Mouse (Mus musculus) lung, embryonic 14.5 days (tissue): ENCODE results near the gene Gm10974. TPM values are rescaled to one million over a fixed set of nuclear protein-coding genes. Genes with fewer than 3 reads are reported as not detected.

Experiments
- ATAC-seq: fragments of 200-750 bp; cut with Nextera tagmentation; 2 replicates; pipeline ENCODE4 v1.8.0; 2017; ENCODE audit warnings: mild to moderate bottlenecking, moderate TSS enrichment, moderate library complexity; ENCODE audit not compliant: insufficient read depth
- DNase-seq: peaks from one replicate; pipeline ENCODE4 v3.0.0-alpha.2; 2015
- H3K27ac ChIP-seq: fragments of 300-500 bp; sonication (generic); 2 replicates; pipeline ENCODE4 v1.5.1; 2014; ENCODE audit warnings: low read depth, mild to moderate bottlenecking, moderate library complexity
- H3K27me3 ChIP-seq: fragments of 300-500 bp; sonication (generic); 2 replicates; pipeline ENCODE4 v1.6.1; 2014; ENCODE audit warnings: low read length, control low read depth; ENCODE audit not compliant: insufficient read depth
- H3K36me3 ChIP-seq: fragments of 300-500 bp; sonication (generic); 2 replicates; pipeline ENCODE4 v1.6.1; 2014; ENCODE audit warnings: control low read depth; ENCODE audit not compliant: insufficient read depth
- H3K4me1 ChIP-seq: fragments of 300-500 bp; sonication (generic); 2 replicates; pipeline ENCODE4 v1.6.1; 2014; ENCODE audit warnings: antibody characterized with exemption, control low read depth; ENCODE audit not compliant: insufficient read depth
- H3K4me2 ChIP-seq: fragments of 300-500 bp; sonication (generic); 2 replicates; pipeline ENCODE4 v1.6.1; 2014; ENCODE audit warnings: mild to moderate bottlenecking
- H3K4me3 ChIP-seq: fragments of 300-500 bp; sonication (generic); 2 replicates; pipeline ENCODE4 v1.5.1; 2014; ENCODE audit warnings: low read depth, low read length
- H3K9ac ChIP-seq: fragments of 300-500 bp; sonication (generic); 2 replicates; pipeline ENCODE4 v1.6.1; 2014
- H3K9me3 ChIP-seq: fragments of 300-500 bp; sonication (generic); 2 replicates; pipeline ENCODE4 v1.6.1; 2016; ENCODE audit warnings: low read depth, low read length, control low read depth
- CTCF ChIP-seq: IDR thresholded peaks from 2 replicates; pipeline ENCODE4 v1.5.1; 2016; ENCODE audit warnings: antibody characterized with exemption, low read depth
- WGBS: fragments of 180-500 bp; shearing (Covaris S2); extraction: QIAGEN DNeasy Blood & Tissue Kit; methylation state at CpG from one replicate; pipeline ENCODE4 v1.1.7; 2014; 5-methylcytosine and 5-hydroxymethylcytosine counted together
- polyA plus RNA-seq: library from polyadenylated mRNA; unstranded; fragments of >200 nt; fragmentation: Nextera tagmentation; extraction: Ambion mirVana; gene quantifications from 2 replicates; pipeline ENCODE4 v1.2.1, GENCODE M21; 2014

The Gm10974 gene
- polyA plus RNA-seq, 1 experiment from 2014 or later = not detected

- H3K4me1 ChIP-seq = peaks cover 13% of the 10 kb centered on the region; the same call in 1 of the 2 replicates
- 0% methylated on average over 13 of the region's 13 CpGs for WGBS
- no peak for TF ChIP-seq CTCF
- H3K4me2 ChIP-seq = peak overlapping the region; percentile 97
- H3K27ac ChIP-seq = peak overlapping the region; percentile 77
- no peaks in the 10 kb centered on the region for H3K36me3 ChIP-seq
- H3K27me3 ChIP-seq = no peaks in the 10 kb centered on the region
- peak; percentile 51 for DNase-seq
- H3K4me3 ChIP-seq = peak overlapping the region; percentile 72
- H3K9ac ChIP-seq = peak overlapping the region; percentile 93
- no peaks in the 10 kb centered on the region for H3K9me3 ChIP-seq
- peak; percentile 47; the same call in 1 of the 2 replicates for ATAC-seq
These were observed 21.7 kb downstream of the Gm10974 start for GRCm38 (mm10) chr7:66387419-66387812.

- peak within 1 kb of the TSS; percentile 72 for H3K4me3 ChIP-seq
- H3K36me3 ChIP-seq = no peaks in the 10 kb centered on the region
- H3K27me3 ChIP-seq = no peaks in the 10 kb centered on the region
- WGBS = under 1% methylated on average over 70 of the region's 70 CpGs
- H3K9me3 ChIP-seq = no peaks in the 10 kb centered on the region
- peak within 1 kb of the TSS; percentile 93 for H3K9ac ChIP-seq
- H3K27ac ChIP-seq = peak within 1 kb of the TSS; percentile 77
- peaks cover 13% of the 10 kb centered on the region; the same call in 1 of the 2 replicates for H3K4me1 ChIP-seq
- peak; percentile 84 for DNase-seq
- peak within 1 kb of the TSS; percentile 97 for H3K4me2 ChIP-seq
- TF ChIP-seq CTCF = peak; percentile 62
- ATAC-seq = peak; percentile 81
These were observed 22.3 kb downstream of the Gm10974 start, which contains the start of gene Lrrk1 for GRCm38 (mm10) chr7:66387813-66388521. Gene Lrrk1 (minus strand): TSS chr7:66388350.

- ATAC-seq = peak; percentile 76
- Histone ChIP-seq H3K9ac (peak overlapping the region; percentile 93), H3K4me2 (peak overlapping the region; percentile 97), H3K4me1 (peaks cover 6% of the 10 kb centered on the region; the same call in 1 of the 2 replicates), H3K4me3 (peak overlapping the region; percentile 72), H3K9me3 (no peaks in the 10 kb centered on the region), H3K27me3 (no peaks in the 10 kb centered on the region), H3K36me3 (no peaks in the 10 kb centered on the region), H3K27ac (peak overlapping the region; percentile 77)
- peak; percentile 95 for DNase-seq
- WGBS = 9% methylated on average over 28 of the region's 28 CpGs
- peak; percentile 96 for TF ChIP-seq CTCF
These were observed 23.2 kb downstream of the Gm10974 start for GRCm38 (mm10) chr7:66388621-66389532.

- Histone ChIP-seq H3K4me1 (no peaks in the 10 kb centered on the region), H3K9ac (no peak overlapping the region), H3K36me3 (no peaks in the 10 kb centered on the region), H3K27ac (no peak overlapping the region), H3K4me2 (no peak overlapping the region), H3K27me3 (no peaks in the 10 kb centered on the region), H3K4me3 (no peak overlapping the region), H3K9me3 (no peaks in the 10 kb centered on the region)
- ATAC-seq (no peak), DNase-seq (no peak)
- no peak for TF ChIP-seq CTCF
- WGBS = 73% methylated on average over 3 of the region's 3 CpGs
These were observed 31.6 kb downstream of the Gm10974 start for GRCm38 (mm10) chr7:66397288-66397687.

GRCm38 (mm10) chr7:66401605-66402004 is 35.9 kb downstream of the Gm10974 start:
- Histone ChIP-seq H3K27ac (no peak overlapping the region), H3K9ac (no peak overlapping the region), H3K4me1 (peaks cover 10% of the 10 kb centered on the region; the same call in 1 of the 2 replicates), H3K27me3 (no peaks in the 10 kb centered on the region), H3K4me2 (no peak overlapping the region), H3K4me3 (no peak overlapping the region), H3K36me3 (no peaks in the 10 kb centered on the region), H3K9me3 (no peaks in the 10 kb centered on the region)
- no peak for DNase-seq
- ATAC-seq = no peak
- WGBS = 55% methylated on average over 8 of the region's 8 CpGs
- TF ChIP-seq CTCF = no peak

GRCm38 (mm10) chr7:66402876-66403275 is 37.2 kb downstream of the Gm10974 start:
- Histone ChIP-seq H3K4me2 (no peak overlapping the region), H3K27me3 (no peaks in the 10 kb centered on the region), H3K4me3 (no peak overlapping the region), H3K9me3 (no peaks in the 10 kb centered on the region), H3K36me3 (no peaks in the 10 kb centered on the region), H3K4me1 (peaks cover 14% of the 10 kb centered on the region), H3K27ac (no peak overlapping the region), H3K9ac (no peak overlapping the region)
- ATAC-seq (no peak), DNase-seq (no peak)
- 82% methylated on average over 5 of the region's 5 CpGs for WGBS
- TF ChIP-seq CTCF = no peak
